Mouse (Mus musculus) embryo, embryonic 11.5 days (tissue): Measurements from ENCODE around the gene Gm45062.

Source experiments
- DNase-seq: peaks from one replicate; pipeline ENCODE4 v3.0.0-alpha.2; 2012; ENCODE audit warnings: low read depth, low spot score

Gene Gm45062

GRCm38 (mm10) chr6:8416802-8417569 lies 157.7 kb downstream of the Gm45062 start:
- no peak for DNase-seq

GRCm38 (mm10) chr6:8419485-8420186 lies 160.4 kb downstream of the Gm45062 start:
- DNase-seq, result no peak

- no peak for DNase-seq
These were observed 160.9 kb downstream of the Gm45062 start for GRCm38 (mm10) chr6:8420187-8420503.

- DNase-seq, result no peak
These were observed 162.2 kb downstream of the Gm45062 start for GRCm38 (mm10) chr6:8421421-8421820.

- DNase-seq, result no peak
These were observed 162.8 kb downstream of the Gm45062 start for GRCm38 (mm10) chr6:8421959-8422581.

GRCm38 (mm10) chr6:8423142-8423541 lies 163.9 kb downstream of the Gm45062 start:
- DNase-seq, result no peak

GRCm38 (mm10) chr6:8427692-8428091 lies 168.4 kb downstream of the Gm45062 start:
- no peak for DNase-seq

GRCm38 (mm10) chr6:8430610-8431234 lies 171.5 kb downstream of the Gm45062 start:
- no peak for DNase-seq

GRCm38 (mm10) chr6:8433179-8433578 lies 173.9 kb downstream of the Gm45062 start:
- no peak for DNase-seq

- DNase-seq, result no peak
These were observed 178.7 kb downstream of the Gm45062 start for GRCm38 (mm10) chr6:8437937-8438336.

- no peak for DNase-seq
These were observed 182.6 kb downstream of the Gm45062 start for GRCm38 (mm10) chr6:8441814-8442213.

GRCm38 (mm10) chr6:8446786-8447185 lies 187.5 kb downstream of the Gm45062 start:
- peak; percentile 16 for DNase-seq

- no peak for DNase-seq
These were observed 196.3 kb downstream of the Gm45062 start for GRCm38 (mm10) chr6:8455599-8455998.

GRCm38 (mm10) chr6:8458596-8458995 lies 199.3 kb downstream of the Gm45062 start:
- no peak for DNase-seq

- no peak for DNase-seq
These were observed 203.2 kb downstream of the Gm45062 start for GRCm38 (mm10) chr6:8462447-8462846.

GRCm38 (mm10) chr6:8465388-8465787 lies 206.1 kb downstream of the Gm45062 start:
- DNase-seq, result no peak

GRCm38 (mm10) chr6:8465985-8466384 lies 206.7 kb downstream of the Gm45062 start:
- DNase-seq, result no peak

GRCm38 (mm10) chr6:8467667-8468337 lies 208.6 kb downstream of the Gm45062 start:
- no peak for DNase-seq

- no peak for DNase-seq
These were observed 210.7 kb downstream of the Gm45062 start for GRCm38 (mm10) chr6:8469918-8470317.

GRCm38 (mm10) chr6:8472125-8472524 lies 212.9 kb downstream of the Gm45062 start:
- no peak for DNase-seq

- DNase-seq, result no peak
These were observed 213.7 kb downstream of the Gm45062 start for GRCm38 (mm10) chr6:8472915-8473314.

- DNase-seq, result no peak
These were observed 214.2 kb downstream of the Gm45062 start for GRCm38 (mm10) chr6:8473498-8473897.
